Mouse (Mus musculus) bone marrow, adult 2 months (tissue): ENCODE results near the gene Jsrp1. TPM values are rescaled to one million over a fixed set of nuclear protein-coding genes. Genes with fewer than 3 reads are reported as not detected.

ENCODE experiments used
- H3K27ac ChIP-seq: fragments of 200-500 bp; 2 replicates; pipeline ENCODE4 v1.5.1; 2012; ENCODE audit warnings: low read depth, mild to moderate bottlenecking, control low read depth, inconsistent platforms, low read length; ENCODE audit not compliant: control insufficient read depth, poor library complexity, insufficient read depth
- H3K4me1 ChIP-seq: fragments of 200-500 bp; 2 replicates; pipeline ENCODE4 v1.6.1; 2011; ENCODE audit warnings: low read length; ENCODE audit not compliant: control insufficient read depth, insufficient read depth
- H3K4me3 ChIP-seq: fragments of 200-500 bp; replicated peaks from 2 replicates; pipeline ENCODE3; 2011; ENCODE audit warnings: mild to moderate bottlenecking, low read depth, low read length, control low read depth; ENCODE audit not compliant: control insufficient read depth
- CTCF ChIP-seq: fragments of 200-500 bp; IDR thresholded peaks from 2 replicates; pipeline ENCODE4 v1.5.1; 2011; ENCODE audit warnings: low read length, control low read depth; ENCODE audit not compliant: control insufficient read depth, insufficient read depth
- POLR2A ChIP-seq: fragments of 200-500 bp; IDR thresholded peaks from 2 replicates; pipeline ENCODE4 v1.6.1; 2011; ENCODE audit warnings: low read depth, mild to moderate bottlenecking, control low read depth, low read length, borderline replicate concordance; ENCODE audit not compliant: control insufficient read depth
- WGBS: fragments of 180-500 bp; shearing (Covaris S2); methylation state at CpG from one replicate; pipeline ENCODE4 v1.1.7; 2018; 5-methylcytosine and 5-hydroxymethylcytosine counted together
- polyA plus RNA-seq: library from polyadenylated mRNA; stranded (reverse); fragments of >200 nt; gene quantifications from 2 replicates; pipeline ENCODE4 v1.2.4, GENCODE M21; 2011; ENCODE audit warnings: low replicate concordance; ENCODE audit not compliant: missing spikeins, insufficient read depth, insufficient read length

Jsrp1 gene
- polyA plus RNA-seq, 1 experiment = not detected

- Histone ChIP-seq H3K4me1 (no peaks in the 10 kb centered on the region), H3K27ac (no peak overlapping the region), H3K4me3 (no peak overlapping the region)
- 93% methylated on average over 12 of the region's 12 CpGs for WGBS
- no peak for TF ChIP-seq CTCF
- TF ChIP-seq POLR2A = no peak
These were observed 28.4 kb downstream of the Jsrp1 start for GRCm38 (mm10) chr10:80784871-80785270.

GRCm38 (mm10) chr10:80784302-80784701 is 29.0 kb downstream of the Jsrp1 start:
- TF ChIP-seq POLR2A = no peak
- no peak for TF ChIP-seq CTCF
- WGBS = 98% methylated on average over 2 of the region's 2 CpGs
- no peak overlapping the region for H3K27ac ChIP-seq
- H3K4me3 ChIP-seq = no peak overlapping the region
- no peaks in the 10 kb centered on the region for H3K4me1 ChIP-seq

- TF ChIP-seq CTCF = no peak
- no peak for TF ChIP-seq POLR2A
- H3K27ac ChIP-seq = no peak overlapping the region
- no peak overlapping the region for H3K4me3 ChIP-seq
- H3K4me1 ChIP-seq = no peaks in the 10 kb centered on the region
These were observed 33.7 kb downstream of the Jsrp1 start for GRCm38 (mm10) chr10:80779565-80779964.

GRCm38 (mm10) chr10:80777123-80777522 is 36.2 kb downstream of the Jsrp1 start:
- no peak for TF ChIP-seq CTCF
- TF ChIP-seq POLR2A = no peak
- Histone ChIP-seq H3K27ac (no peak overlapping the region), H3K4me3 (no peak overlapping the region), H3K4me1 (no peaks in the 10 kb centered on the region)
- 87% methylated on average over 5 of the region's 5 CpGs for WGBS

- Histone ChIP-seq H3K4me3 (no peak overlapping the region), H3K4me1 (no peaks in the 10 kb centered on the region), H3K27ac (no peak overlapping the region)
- 92% methylated on average over 6 of the region's 6 CpGs for WGBS
- TF ChIP-seq CTCF (no peak), POLR2A (no peak)
These were observed 36.9 kb downstream of the Jsrp1 start for GRCm38 (mm10) chr10:80776358-80776869.

GRCm38 (mm10) chr10:80775731-80776130 is 37.6 kb downstream of the Jsrp1 start:
- Histone ChIP-seq H3K27ac (no peak overlapping the region), H3K4me3 (no peak overlapping the region), H3K4me1 (no peaks in the 10 kb centered on the region)
- 95% methylated on average over 4 of the region's 4 CpGs for WGBS
- no peak for TF ChIP-seq CTCF
- no peak for TF ChIP-seq POLR2A

- Histone ChIP-seq H3K27ac (no peak overlapping the region), H3K4me1 (no peaks in the 10 kb centered on the region), H3K4me3 (no peak overlapping the region)
- TF ChIP-seq CTCF (no peak), POLR2A (no peak)
- WGBS = 83% methylated on average over 4 of the region's 4 CpGs
These were observed 38.3 kb downstream of the Jsrp1 start for GRCm38 (mm10) chr10:80774981-80775380.

GRCm38 (mm10) chr10:80774549-80774948 is 38.7 kb downstream of the Jsrp1 start:
- no peak overlapping the region for H3K27ac ChIP-seq
- H3K4me3 ChIP-seq = no peak overlapping the region
- TF ChIP-seq CTCF (peak; percentile 90), POLR2A (no peak)
- no peaks in the 10 kb centered on the region for H3K4me1 ChIP-seq
- 35% methylated on average over 2 of the region's 2 CpGs for WGBS

- 88% methylated on average over 5 of the region's 5 CpGs for WGBS
- Histone ChIP-seq H3K4me1 (no peaks in the 10 kb centered on the region), H3K4me3 (no peak overlapping the region), H3K27ac (no peak overlapping the region)
- TF ChIP-seq POLR2A = no peak
- no peak for TF ChIP-seq CTCF
These were observed 39.5 kb downstream of the Jsrp1 start for GRCm38 (mm10) chr10:80773816-80774215.
